Mouse (Mus musculus) embryo, embryonic 11 days (tissue): ENCODE measurements at regions not wholly inside any gene's neighbourhood (a gene's known extent, or its start where the extent isn't known, plus 50 kb on each side); places are given as distances from the start of the nearest gene placed in this dataset.

Source experiments
- DNase-seq: peaks from one replicate; pipeline ENCODE4 v3.0.0-alpha.2; 2015

DNA sequence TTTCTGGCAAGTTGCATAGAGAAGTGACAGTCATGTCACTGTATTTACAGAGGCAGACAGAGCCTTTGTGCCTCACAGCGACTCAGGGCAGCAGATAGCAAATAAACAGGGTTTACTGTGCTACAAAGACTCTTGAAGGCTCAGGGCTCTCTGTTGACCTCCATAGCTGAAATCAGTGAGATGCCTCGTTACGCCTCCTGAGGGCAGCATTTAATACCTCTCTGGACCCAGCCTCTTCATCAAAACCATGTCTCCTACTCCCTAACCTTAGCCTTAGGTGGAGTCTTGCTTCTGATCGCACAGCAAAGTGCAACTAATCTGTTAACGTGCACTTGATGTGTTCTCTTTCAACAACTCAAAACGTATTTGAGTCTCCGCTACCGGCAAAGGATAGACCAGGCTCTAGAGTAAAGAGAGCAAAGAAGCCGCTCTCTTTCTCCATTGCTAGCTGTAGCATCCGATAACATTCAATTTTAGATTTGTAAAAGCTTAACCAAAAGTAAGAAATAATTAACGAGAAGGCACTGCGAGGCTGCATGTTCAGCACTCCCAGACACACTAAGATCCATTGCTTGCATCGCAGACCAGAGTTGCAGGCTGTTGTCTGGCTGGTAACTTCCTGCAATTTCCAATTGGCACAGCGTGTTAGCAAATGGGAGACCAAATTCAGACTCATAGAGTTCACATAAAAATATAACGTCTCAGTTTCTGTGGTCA, 101.1 kb upstream of the Man2a1 start:
- peak; percentile 65 for DNase-seq

DNA sequence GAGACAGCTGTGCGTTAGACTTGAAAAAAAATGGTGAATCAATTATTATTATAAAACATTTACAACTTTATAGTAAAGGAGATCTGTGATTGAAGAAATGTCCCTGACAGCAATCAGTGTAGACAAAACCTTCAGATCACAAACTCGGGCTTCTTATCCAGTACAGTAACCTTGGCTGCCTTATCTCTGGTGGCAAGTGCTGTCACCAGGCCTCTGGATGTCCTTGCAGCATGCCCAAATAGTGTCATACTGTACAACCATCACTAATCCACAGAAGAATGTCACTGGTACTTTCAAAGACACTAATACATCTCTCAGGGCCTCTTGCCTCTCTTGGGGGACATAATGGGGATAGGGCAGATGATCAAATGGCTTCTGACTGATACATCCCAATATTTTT, 98.2 kb upstream of the Man2a1 start:
- no peak for DNase-seq

DNA sequence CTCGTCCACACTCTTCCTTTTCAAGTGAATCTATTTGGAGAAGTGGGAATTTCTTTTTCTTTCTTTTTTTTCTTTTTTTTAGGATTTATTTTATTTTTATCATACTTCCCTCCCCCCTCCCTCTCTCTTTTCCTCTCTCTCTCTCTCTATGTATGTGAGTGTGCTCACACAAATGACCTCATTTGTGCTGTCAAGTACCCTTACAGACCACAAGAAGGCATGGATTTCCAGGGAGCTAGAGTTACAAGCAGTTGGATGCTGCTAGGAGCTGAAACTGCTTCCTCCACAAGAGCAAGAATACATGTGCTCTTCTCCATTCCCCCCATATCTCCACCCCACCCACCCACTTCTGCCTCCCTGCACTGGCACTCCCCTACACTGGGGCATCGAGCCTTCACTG, 94.6 kb upstream of the Man2a1 start:
- no peak for DNase-seq

DNA sequence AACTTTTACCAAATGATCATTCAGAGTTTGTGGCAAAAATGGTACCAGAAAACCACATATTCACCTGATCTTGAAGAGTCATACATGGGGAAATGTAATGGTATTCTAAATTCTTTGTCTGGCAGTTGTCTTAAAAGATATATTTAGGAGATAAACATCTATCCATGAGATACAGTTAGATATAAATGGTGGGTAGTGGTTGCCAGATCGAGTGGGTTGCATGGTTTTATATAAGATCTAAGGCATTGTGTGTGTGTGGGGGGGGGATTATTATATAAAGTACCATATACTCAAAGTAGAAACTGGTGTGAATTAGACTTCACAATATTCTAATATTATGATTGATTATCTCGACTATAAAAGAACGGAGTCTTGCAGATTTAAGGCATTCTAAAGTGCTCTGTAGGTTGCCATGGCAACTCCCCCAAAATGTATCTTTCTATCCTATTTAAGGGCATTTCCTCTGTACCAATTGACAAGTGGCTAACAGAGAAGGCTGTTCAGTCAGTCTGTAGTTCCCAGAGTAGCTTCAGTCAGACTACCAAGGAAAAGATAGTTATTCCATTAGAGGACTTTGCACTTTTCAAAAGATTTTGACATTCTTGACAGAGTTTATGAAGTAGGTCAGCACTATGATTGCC, 89.3 kb upstream of the Man2a1 start:
- no peak for DNase-seq

DNA sequence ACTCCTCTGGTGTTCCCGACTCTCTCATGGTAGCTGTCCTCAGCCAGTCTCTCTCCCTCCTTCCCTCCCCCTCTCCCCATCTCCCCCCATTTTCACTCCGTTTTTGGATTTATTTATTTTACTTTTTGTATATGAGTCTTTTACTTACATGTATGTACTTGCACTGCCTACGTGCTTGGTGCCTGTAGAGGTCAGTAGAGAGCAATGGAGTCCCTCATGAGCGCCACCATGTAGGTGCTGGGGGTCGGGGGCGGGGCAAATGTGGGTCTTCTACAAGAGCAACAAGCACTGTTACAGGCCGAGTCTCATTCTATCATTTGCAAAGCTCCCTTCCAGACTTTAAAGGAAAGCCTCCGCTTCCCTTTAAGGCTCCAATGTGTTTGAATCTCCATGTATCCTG, 78.3 kb upstream of the Man2a1 start:
- peak; percentile 40 for DNase-seq

DNA sequence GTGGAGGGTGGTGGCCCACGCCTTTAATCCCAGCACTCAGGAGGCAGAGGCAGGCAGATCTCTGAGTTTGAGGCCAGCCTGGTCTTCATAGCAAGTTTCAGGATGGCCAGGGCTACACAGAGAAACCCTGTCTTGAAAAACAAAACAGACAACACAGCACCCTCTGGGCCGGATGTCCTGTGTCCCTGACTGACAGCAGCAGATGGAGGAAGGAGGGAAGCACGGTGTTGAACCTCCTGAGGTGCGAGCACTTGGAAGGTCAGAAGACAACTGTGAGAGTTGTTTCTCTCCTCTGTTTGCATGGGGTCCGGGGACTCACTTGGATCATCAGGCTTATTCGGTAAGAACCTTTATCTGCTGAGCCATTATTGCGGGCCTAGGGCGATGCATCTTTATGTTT, 76.6 kb upstream of the Man2a1 start:
- no peak for DNase-seq

DNA sequence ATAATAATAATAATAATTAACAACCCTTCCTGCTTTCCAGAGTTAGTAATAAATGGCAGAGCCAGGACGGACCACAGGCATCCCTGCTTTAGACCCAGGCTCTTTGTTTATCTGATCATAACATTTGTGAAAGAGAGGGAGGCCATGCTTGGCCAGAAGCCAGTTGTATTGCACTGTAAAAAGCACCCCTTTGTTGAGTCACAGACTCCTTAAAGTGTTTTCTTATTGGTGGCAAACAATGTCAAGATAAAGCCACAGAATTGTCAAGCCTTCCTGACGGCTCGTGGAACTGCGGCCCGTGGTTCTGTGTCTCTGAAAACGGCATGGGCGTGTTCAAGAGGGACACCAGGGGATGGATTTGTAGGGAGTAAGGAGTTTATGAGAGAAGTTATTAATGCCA, 72.7 kb upstream of the Man2a1 start:
- DNase-seq: no peak

DNA sequence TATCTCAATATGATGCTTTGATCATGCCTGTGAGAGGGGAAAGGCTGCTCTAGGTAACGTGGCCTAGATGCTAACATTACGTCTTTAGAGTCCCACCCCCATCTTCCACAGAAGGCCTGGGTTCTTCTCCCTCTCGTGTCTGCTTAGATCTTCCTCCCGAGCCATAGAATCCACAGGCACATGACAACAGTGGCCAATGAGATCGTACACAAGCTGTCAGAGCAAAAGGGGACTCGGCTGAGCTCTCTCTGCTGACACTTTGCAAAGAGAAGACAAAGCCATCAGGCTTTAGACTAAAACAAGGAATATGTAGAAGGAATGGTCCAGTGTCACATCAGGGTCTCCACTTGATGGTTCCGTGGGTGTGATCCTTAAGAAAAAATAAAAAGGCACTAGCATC, 72.1 kb upstream of the Man2a1 start:
- DNase-seq: no peak

DNA sequence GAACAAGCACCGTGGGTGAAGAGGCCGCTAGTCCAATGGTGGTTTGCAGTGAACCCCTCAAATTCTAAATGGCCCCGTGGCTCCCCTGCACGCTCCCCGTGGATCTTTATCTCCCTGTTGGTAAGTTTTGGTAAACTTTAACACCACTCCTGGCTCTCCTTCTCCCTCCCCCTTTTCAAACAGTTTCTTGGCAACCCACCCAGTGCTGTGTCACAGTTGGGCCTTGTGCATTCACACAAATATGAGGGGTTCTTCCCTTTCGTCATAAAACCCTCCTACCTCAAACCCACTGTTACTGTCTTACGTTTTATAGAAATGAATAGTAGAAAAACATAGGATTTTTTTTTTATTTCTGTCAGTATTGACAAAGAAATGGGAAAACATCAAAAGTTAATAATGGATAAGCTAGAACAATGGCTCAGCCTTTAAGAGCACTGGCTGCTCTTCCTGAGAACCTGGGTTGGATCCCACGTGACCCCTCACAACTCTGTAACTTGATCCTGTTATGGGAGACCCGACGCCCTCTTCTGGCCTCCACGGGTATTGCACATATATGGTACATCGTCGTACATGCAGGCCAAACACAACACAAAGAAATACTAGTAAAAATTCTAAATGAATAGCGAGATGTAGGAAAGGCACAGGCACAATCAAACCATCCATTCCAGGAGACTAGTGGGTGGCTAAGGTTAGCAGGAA, 71.1 kb upstream of the Man2a1 start:
- DNase-seq: no peak

DNA sequence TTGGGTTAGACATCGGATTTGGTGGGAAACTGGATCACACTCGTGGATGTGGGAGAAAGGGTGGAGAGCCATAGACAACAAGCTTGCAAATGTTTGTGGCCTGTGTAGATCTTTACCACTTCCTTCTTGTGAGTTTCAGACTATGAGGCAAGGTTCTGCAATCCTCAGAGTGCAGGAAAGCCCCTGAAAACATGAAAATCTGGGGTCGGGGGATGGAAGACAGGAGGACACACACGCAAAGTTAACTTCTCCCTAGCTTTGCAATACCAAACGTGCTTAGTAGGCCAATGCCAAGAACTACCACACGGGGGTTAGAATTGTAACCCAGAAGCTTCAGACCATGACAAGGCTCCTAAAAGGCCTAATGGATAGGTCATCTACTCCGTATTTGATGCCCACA, 69.4 kb upstream of the Man2a1 start:
- no peak for DNase-seq

DNA sequence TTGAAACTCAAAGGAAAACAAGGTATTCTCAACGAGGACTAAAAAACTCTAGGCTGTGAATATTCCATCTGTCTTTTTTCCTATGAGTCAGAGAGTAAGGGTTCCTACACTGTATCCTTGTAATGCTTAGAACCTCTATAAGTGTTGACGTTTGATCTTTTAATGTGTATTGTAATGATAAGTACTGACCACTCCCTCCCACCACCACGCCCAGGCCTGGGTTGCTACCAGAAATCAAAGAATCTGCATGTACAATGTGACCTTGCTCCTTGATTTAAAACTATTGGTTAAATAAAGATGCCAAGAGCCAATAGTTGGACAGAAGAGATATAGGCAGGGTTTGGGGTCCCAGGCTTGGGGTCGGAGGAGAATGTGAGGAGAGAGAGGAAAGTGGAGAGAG, 66.2 kb upstream of the Man2a1 start:
- no peak for DNase-seq

DNA sequence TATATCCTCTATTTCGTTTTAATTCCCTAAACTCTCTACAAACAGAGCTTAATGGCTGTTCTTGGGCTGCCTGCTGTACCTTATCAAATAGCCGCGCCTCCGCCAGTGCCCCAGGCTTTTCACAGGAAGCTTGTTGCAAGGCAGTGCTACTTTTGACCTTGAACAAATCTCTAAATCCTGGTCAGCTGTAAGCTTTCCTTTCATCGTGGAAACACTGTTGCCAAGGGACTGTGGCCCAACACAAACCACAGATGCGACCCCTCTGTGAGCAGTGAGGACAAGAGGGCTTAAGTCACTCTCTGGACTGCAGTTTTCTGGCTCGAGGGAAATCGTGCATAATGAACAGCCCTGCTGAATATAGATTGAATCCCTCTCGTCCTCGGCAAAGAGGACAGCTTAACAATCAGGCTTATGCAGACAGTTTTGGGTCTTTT, 62.0 kb upstream of the Man2a1 start:
- DNase-seq: peak; percentile 58

DNA sequence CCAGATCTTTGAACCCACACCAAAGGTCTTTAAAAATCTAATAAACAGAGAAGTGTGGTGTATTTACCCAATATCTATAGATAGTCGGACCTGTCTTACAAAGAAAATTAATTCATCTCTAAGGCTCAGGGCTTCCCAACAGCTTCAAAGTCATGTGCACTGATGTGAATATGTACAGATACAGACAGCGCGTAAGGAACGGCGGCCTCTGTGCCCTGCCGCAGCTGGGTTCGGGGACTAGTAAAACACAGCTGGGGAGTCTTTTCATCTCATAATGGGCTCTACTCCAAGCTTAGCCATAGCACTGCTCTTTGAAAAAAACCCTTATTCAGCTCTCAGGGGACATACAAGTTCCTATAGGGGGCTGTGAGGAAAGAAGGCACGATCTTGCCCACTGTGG, 60.1 kb upstream of the Man2a1 start:
- DNase-seq: no peak

DNA sequence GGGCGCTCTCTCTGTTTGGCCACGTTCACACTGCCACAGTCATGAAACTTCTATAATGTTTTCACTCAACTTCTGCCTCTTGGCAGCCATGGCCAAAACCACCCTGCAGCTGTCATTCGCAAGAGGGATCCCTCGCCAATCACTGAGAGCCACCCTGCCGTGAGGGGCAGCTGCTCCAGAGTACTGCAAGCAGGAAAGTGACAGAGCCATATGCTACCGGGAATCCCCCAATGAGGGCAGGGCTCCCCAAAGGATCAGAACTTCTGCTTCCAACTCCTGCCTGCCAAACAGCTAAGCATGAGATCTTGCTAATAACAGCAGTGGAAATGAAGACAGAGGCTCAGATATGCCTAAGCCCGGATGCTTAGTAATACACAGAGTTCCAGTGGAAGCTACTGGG, 52.0 kb upstream of the Man2a1 start:
- no peak for DNase-seq

DNA sequence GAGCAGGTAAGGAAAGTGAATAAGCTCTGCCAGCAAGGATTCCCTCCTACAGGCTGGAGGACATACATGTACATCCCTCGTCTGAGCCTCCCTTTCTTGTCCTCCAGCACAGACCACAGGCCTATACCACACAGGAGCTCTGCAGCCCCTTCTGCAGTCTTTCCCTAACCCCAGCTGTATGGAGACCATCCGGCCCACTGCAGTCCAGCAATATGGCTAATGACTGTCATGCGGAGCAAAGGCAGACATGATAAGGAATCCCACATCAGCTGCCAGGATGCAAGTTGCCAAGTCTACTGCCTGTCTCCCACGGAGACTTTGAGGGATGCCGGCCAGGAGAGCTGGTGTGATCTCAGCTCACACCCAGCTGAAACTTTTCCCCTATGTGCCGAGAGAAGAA, 50.5 kb upstream of the Man2a1 start:
- no peak for DNase-seq
